Mouse (Mus musculus): ENCODE measurements around the gene Mtx1. TPM values are rescaled to one million over a fixed set of nuclear protein-coding genes. Genes with fewer than 3 reads are reported as not detected.
A peak's percentile ranks its signal among the peaks of the same experiment; 100 is the strongest.

Gene Mtx1
- polyA plus RNA-seq, 1 experiment from 2014 or later: 106 TPM

DNA sequence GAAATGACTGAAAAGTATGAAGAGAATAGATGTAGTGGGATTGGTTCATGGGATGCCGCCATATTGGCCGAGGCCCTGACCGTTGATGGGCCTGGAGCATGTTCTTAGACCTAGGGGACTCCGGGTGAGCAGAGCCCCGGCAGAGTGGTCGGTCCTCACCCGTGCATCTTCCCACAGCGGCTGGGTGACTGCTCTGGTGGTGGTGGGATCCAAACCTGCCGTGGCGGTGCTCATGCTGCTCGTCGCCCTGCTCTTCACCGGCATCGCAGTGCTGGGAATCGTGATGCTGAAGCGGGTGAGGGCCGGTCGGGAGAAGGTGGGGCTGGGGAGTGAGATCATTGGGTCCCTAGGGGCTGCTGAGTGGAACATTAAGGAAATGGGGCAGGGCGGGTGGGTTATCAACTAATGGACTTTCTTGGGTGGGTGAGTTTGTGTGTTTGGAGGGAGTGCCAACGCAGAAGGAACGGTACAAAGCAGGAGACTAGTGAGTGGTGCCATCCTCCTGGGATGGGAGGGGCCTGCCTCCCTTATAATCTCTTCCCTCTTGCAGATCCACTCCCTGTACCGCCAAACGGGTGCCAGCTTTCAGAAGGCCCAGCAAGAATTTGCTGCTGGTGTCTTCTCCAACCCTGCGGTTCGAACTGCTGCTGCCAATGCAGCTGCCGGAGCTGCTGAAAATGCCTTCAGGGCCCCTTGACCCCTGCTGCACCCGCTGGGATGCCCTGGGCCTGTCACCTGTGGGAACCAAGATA, 45.0 kb downstream of the Mtx1 start:
- H3K36me3 ChIP-seq: peaks cover 30% of the 10 kb centered on the region
- no peak for ATAC-seq (replicated peaks; ENCODE audit: insufficient number of reproducible peaks, insufficient read depth, low FRiP score, low read depth)
- H3K4me1 ChIP-seq (replicated peaks): peaks cover 30% of the 10 kb centered on the region
- H3K9me3 ChIP-seq (replicated peaks): no peaks in the 10 kb centered on the region
- H3K27me3 ChIP-seq: no peaks in the 10 kb centered on the region
- no peak overlapping the region for H3K4me2 ChIP-seq
- WGBS: 91% methylated on average over 27 of the region's 27 CpGs
- H3K27ac ChIP-seq: no peak overlapping the region
- H3K4me3 ChIP-seq: no peak overlapping the region
- H3K9ac ChIP-seq: no peak overlapping the region

DNA sequence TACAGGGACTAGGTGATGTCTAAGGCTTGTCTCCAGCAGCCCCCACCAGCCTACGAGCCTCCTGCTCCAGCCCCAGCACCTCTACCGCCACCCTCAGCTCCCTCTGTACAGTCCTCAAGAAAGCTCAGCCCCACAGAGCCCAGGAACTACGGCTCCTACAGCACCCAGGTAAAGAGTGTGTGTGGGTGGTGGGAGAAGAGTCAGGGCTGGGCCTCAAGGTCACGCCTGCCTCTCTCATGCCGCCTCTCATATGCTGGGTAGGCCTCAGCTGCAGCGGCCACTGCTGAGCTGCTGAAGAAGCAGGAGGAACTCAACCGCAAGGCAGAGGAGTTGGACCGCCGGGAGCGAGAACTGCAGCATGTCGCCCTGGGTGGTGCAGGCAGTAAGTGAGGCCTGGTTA, 47.8 kb downstream of the Mtx1 start:
- Histone ChIP-seq H3K4me1 (replicated peaks) (peaks cover 28% of the 10 kb centered on the region), H3K9me3 (replicated peaks) (no peaks in the 10 kb centered on the region), H3K36me3 (peaks cover 55% of the 10 kb centered on the region), H3K27me3 (no peaks in the 10 kb centered on the region), H3K4me2 (peak overlapping the region; percentile 86; the same call in 1 of the 2 replicates), H3K4me3 (no peak overlapping the region), H3K9ac (no peak overlapping the region), H3K27ac (no peak overlapping the region)
- 90% methylated on average over 11 of the region's 11 CpGs for WGBS
- no peak for ATAC-seq (replicated peaks; ENCODE audit: insufficient number of reproducible peaks, insufficient read depth, low FRiP score, low read depth)

DNA sequence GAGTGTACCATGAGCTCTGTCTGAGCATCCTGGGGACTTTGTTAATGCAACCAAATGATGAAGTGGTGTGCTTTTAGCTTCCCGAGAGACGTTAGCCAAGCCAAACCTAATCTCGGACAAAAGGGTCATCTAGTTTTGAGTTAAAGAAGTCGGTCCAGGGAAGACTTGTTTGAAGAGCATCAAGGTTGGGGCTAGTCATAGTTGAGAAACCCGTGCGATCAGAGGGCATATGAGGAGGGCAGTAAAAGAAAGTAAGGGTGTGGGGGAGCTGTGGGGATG, 48.8 kb downstream of the Mtx1 start:
- Histone ChIP-seq H3K27me3 (no peaks in the 10 kb centered on the region), H3K9ac (peak overlapping the region; percentile 77), H3K36me3 (peaks cover 65% of the 10 kb centered on the region), H3K4me3 (peak overlapping the region; percentile 68), H3K9me3 (replicated peaks) (no peaks in the 10 kb centered on the region), H3K4me1 (replicated peaks) (peaks cover 19% of the 10 kb centered on the region), H3K4me2 (peak overlapping the region; percentile 86), H3K27ac (peak overlapping the region; percentile 81)
- 4% methylated on average over 6 of the region's 6 CpGs for WGBS
- no peak for ATAC-seq (replicated peaks; ENCODE audit: insufficient number of reproducible peaks, insufficient read depth, low FRiP score, low read depth)

DNA sequence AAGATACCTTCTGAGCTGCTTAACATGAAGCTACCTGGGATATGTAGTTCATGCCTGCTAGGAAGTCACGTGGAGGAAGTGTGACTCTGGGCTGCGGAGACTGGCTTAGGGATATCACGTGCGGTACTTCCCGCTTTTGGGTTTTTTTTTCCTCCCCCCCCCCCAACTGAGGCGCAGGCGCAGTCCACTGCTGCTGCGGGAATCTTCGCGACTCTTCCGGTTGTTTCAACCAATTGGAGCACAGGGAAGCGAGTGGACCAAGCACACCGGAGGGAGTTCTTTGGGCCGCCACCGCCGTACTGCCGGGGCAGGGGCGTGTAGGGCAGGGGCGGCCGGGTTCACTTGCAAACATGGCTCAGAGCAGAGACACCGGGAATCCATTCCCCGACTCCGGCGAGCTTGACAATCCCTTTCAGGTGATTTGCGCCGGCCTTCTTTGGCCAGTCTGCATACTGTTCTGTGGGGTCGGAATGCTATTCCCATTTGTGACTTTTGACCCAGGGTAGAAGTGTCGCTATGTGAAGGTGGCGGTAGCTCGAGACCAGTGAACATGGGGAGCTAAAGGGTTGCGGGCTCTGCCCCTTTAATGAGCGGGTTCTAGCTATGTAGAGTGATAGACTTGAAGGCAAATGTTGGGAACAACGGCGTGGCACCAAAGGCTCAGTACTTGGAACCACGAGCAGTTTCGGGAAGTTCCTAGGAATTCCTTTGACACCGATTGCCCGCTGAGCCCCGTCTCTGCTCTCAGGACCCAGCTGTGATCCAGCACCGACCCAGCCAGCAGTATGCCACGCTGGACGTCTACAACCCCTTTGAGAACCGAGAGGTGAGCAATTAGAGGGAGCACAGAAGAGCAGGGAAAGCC, 49.4 kb downstream of the Mtx1 start, which contains the start of gene Scamp3:
Scamp3 (plus strand) TSS at position 232 of the 865 bp plus-strand sequence.
- peak; percentile 93 for ATAC-seq (replicated peaks; ENCODE audit: insufficient number of reproducible peaks, insufficient read depth, low FRiP score, low read depth)
- Histone ChIP-seq H3K4me2 (peak within 1 kb of the TSS; percentile 86), H3K36me3 (peaks cover 71% of the 10 kb centered on the region), H3K4me1 (replicated peaks) (peaks cover 16% of the 10 kb centered on the region), H3K27ac (peak within 1 kb of the TSS; percentile 81), H3K4me3 (peak within 1 kb of the TSS; percentile 68), H3K9me3 (replicated peaks) (no peaks in the 10 kb centered on the region), H3K27me3 (no peaks in the 10 kb centered on the region), H3K9ac (peak within 1 kb of the TSS; percentile 77)
- 0% methylated on average over 43 of the region's 43 CpGs for WGBS

DNA sequence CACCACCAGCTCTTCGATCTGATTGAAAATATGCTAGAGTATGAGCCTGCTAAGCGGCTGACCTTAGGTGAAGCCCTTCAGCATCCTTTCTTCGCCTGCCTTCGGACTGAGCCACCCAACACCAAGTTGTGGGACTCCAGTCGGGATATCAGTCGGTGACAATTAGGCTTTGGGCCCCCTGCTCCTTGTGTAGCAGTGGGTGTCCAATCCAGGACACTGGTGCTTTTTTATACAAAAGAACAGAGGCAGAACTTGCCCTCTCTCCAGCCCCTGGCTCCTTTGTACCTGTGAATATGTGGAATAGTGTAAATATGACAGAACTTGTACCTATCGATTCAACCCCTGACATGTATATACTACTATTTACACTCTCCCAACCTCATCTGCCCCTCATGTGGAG, 50.5 kb downstream of the Mtx1 start:
- Histone ChIP-seq H3K4me3 (no peak overlapping the region), H3K9me3 (replicated peaks) (no peaks in the 10 kb centered on the region), H3K9ac (no peak overlapping the region), H3K4me2 (no peak overlapping the region), H3K36me3 (peaks cover 72% of the 10 kb centered on the region), H3K4me1 (replicated peaks) (peaks cover 16% of the 10 kb centered on the region), H3K27ac (no peak overlapping the region), H3K27me3 (no peaks in the 10 kb centered on the region)
- no peak for ATAC-seq (replicated peaks; ENCODE audit: insufficient number of reproducible peaks, insufficient read depth, low FRiP score, low read depth)
- 81% methylated on average over 7 of the region's 7 CpGs for WGBS

DNA sequence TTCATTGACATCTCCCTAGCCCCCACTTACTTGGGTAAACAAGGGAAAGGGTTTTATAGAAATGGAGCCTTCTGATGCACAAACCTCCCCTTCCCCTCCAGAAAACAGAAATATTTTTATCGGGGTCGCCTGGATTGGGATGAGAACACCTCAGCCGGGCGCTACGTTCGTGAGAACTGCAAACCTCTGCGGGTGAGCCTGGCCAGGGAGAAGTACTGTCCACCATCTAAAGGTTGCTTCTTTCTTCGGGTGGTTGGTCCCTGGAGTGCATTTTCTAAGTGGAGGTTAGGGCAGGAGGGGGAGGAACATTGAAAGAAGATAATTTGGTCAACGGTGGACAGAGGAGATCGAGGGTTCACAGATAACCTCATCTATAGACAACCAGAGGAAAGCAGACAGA, 51.3 kb downstream of the Mtx1 start:
- WGBS: 86% methylated on average over 10 of the region's 10 CpGs
- H3K36me3 ChIP-seq: peaks cover 71% of the 10 kb centered on the region
- H3K27ac ChIP-seq: no peak overlapping the region
- H3K9ac ChIP-seq: no peak overlapping the region
- H3K4me1 ChIP-seq (replicated peaks): peaks cover 16% of the 10 kb centered on the region
- H3K9me3 ChIP-seq (replicated peaks): no peaks in the 10 kb centered on the region
- ATAC-seq (replicated peaks; ENCODE audit: insufficient number of reproducible peaks, insufficient read depth, low FRiP score, low read depth): no peak
- H3K4me3 ChIP-seq: no peak overlapping the region
- H3K4me2 ChIP-seq: no peak overlapping the region
- H3K27me3 ChIP-seq: no peaks in the 10 kb centered on the region

DNA sequence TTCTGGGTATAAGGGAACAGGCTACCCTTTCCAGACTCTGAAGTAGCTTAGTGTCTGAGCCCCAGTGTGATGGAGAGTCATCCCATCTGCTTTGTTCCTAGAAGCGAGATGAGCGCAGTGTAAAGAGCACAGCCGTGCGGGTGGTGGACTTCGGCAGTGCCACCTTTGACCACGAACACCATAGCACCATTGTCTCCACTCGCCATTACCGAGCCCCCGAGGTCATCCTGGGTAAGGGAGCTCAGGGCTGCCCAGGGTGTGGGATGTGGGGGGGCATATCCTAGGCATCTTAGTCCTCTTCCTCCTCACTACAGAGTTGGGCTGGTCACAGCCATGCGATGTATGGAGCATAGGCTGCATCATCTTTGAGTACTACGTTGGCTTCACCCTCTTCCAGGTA, 52.0 kb downstream of the Mtx1 start:
- no peak overlapping the region for H3K4me2 ChIP-seq
- H3K27ac ChIP-seq: no peak overlapping the region
- H3K36me3 ChIP-seq: peaks cover 72% of the 10 kb centered on the region
- peaks cover 16% of the 10 kb centered on the region for H3K4me1 ChIP-seq (replicated peaks)
- no peaks in the 10 kb centered on the region for H3K9me3 ChIP-seq (replicated peaks)
- no peaks in the 10 kb centered on the region for H3K27me3 ChIP-seq
- WGBS: 93% methylated on average over 11 of the region's 11 CpGs
- H3K9ac ChIP-seq: no peak overlapping the region
- H3K4me3 ChIP-seq: no peak overlapping the region
- ATAC-seq (replicated peaks; ENCODE audit: insufficient number of reproducible peaks, insufficient read depth, low FRiP score, low read depth): no peak

DNA sequence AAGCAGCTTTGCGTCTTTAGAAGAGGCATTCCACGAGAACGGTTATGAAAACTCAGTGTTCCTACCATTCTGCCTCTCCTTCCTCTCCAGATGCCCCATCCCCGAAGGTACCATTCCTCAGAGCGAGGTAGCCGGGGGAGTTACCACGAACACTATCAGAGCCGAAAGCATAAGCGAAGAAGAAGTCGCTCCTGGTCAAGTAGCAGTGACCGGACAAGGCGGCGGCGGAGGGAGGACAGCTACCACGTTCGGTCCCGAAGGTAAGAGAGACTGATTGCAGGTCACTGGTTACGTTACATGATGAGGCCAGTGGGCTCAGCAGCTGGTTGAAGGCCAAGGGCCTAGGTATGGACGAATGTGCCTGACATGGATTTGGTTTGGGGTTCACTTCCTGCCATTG, 59.9 kb downstream of the Mtx1 start:
- no peaks in the 10 kb centered on the region for H3K27me3 ChIP-seq
- no peak overlapping the region for H3K4me3 ChIP-seq
- H3K9me3 ChIP-seq (replicated peaks): no peaks in the 10 kb centered on the region
- 90% methylated on average over 19 of the region's 19 CpGs for WGBS
- H3K9ac ChIP-seq: no peak overlapping the region
- ATAC-seq (replicated peaks; ENCODE audit: insufficient number of reproducible peaks, insufficient read depth, low FRiP score, low read depth): no peak
- H3K4me1 ChIP-seq (replicated peaks): peaks cover 23% of the 10 kb centered on the region
- H3K4me2 ChIP-seq: no peak overlapping the region
- no peak overlapping the region for H3K27ac ChIP-seq
- peaks cover 51% of the 10 kb centered on the region for H3K36me3 ChIP-seq

DNA sequence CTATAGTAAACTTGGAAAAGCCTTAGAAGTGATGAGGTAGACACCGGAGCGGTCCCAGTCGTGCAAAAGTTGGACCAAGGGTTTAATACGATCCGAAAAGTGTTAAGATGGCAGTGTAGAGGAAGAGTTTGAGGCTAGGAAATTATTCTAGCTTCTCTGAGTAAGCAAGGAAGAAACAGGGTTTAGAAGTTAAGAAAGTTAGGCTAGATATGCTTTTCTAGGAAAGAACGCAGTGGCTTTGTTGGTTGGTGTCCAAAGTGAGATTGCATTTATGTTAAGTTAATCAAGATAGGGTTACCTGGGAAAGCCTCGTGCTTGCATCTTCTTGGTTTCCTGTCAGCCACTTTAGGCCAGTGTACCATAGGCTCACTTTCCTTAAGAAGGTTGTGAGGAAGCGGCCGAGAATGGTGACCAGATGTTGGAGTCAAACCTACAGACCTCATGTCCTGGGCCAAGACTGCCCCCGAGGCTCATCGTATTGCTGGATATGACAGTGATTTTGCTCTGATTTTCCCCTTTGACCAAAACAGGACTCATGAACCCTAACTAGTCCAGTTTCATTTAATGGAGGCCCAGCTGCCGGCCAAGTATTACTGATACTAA, 61.5 kb downstream of the Mtx1 start:
- H3K4me2 ChIP-seq: peak overlapping the region; percentile 74
- H3K4me1 ChIP-seq (replicated peaks): peaks cover 24% of the 10 kb centered on the region
- H3K36me3 ChIP-seq: peaks cover 37% of the 10 kb centered on the region
- no peaks in the 10 kb centered on the region for H3K9me3 ChIP-seq (replicated peaks)
- peak overlapping the region; percentile 98 for H3K27ac ChIP-seq
- H3K4me3 ChIP-seq: peak overlapping the region; percentile 94
- H3K9ac ChIP-seq: peak overlapping the region; percentile 95
- no peak for ATAC-seq (replicated peaks; ENCODE audit: insufficient number of reproducible peaks, insufficient read depth, low FRiP score, low read depth)
- no peaks in the 10 kb centered on the region for H3K27me3 ChIP-seq
- 17% methylated on average over 12 of the region's 12 CpGs for WGBS

DNA sequence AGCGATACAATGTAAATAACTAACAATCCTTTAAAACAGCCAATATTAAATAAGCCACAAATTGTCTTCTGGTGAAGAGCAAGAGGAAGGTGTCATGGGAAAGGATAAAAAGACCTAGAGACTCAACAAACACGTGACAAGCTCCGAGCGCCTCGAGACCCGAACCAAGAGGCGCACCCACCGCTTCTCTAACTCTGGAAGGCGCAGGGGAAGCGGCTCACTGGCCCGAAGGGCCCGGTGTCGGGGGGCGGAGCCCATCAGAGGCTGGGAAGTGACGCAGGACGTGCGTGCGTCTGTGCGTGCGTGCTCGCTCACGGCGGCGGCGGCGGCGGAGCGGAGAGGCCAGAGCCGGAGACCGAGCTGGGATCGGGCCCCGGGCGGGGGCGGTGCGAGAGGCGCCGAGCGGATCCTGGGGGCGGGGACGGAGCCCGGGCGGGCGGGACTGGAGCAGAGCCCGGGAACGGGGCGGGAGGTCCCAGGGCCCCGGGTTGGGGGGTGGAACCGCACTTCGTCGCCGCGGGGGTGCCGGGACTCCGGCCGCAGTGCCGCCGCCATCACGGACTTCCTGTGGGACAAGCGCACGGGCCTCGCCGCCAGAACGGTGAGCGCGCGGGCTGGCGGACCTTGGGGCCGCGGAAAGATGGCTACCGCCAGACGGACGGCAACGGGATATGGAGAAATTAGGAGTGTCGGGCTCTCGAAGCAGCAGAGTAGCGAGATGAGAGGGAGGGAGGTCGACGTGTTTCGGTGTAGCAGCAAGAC, 62.2 kb downstream of the Mtx1 start, which contains the start of gene Clk2:
Clk2 (plus strand) TSS at position 290 of the 762 bp plus-strand sequence.
- WGBS: under 1% methylated on average over 78 of the region's 79 CpGs
- Histone ChIP-seq H3K4me2 (peak within 1 kb of the TSS; percentile 74), H3K27me3 (peaks cover 4% of the 10 kb centered on the region), H3K4me1 (replicated peaks) (peaks cover 30% of the 10 kb centered on the region), H3K9ac (peak within 1 kb of the TSS; percentile 95), H3K27ac (peak within 1 kb of the TSS; percentile 98), H3K9me3 (replicated peaks) (no peaks in the 10 kb centered on the region), H3K4me3 (peak within 1 kb of the TSS; percentile 94), H3K36me3 (peaks cover 30% of the 10 kb centered on the region)
- ATAC-seq (replicated peaks; ENCODE audit: insufficient number of reproducible peaks, insufficient read depth, low FRiP score, low read depth): peak; percentile 95

Data from heart, embryonic 15.5 days (tissue).